Mouse (Mus musculus) lung, postnatal 25 days (tissue): Measurements from ENCODE around the gene Anxa6.

Source experiments
- DNase-seq: peaks from one replicate; pipeline ENCODE4 v3.0.0; 2022; ENCODE audit warnings: low spot score

Anxa6 gene

DNA sequence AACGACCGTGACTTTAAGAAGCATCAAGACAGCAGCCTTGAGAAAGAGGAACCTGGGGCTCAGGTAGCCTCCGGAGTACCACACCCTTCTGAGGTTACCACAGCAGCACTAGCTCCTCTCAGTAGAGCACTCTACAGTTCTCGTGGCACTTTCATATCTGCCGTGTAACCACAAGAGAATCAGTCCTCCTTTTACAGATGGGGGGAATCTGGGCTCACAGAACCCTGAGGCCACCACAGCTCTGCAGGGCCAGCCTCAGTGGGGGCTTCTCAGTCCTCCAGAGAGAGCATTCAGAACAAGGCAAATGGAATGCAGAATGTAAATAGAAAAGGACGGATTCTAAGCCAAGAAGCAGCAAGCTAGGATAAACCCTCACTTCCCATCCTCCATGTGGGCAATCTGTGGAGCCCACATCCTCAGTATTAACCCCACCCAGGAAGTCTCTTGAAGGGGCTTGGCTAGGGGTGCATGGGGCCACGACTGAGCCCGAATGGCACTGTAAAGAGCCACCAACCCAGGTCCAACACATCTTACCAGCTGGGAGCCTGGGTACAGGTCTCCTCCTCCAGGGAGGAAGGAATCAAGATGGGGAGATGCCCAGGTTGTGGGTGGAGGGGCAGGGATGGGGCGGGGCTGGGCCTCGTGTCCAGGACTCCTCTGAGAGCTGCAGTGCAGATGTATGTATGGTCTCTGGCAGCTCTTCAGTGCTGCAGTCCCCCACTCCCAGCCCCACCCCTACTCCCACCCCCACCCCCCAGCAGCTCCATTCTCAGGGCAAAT, 1.8 kb downstream of the Anxa6 start:
- DNase-seq = no peak

DNA sequence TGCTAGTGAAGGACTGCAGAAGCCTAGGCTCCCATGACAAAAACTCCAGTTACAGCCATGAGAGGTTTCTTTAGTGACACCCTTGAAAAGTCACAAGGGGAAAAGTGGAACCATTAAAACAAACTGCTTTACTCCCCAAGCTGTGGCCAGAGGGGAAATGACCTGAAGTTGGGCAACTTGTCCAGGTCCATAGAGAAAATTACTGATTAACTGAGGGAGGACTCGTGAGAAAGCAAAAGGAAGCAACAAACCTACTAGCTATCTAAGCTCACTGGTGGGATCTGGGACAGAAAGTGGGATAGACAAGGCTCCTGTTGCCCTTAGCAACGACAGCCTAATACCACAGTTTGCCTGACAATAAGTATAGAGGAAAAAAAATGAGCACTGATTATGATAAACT, 4.7 kb downstream of the Anxa6 start:
- no peak for DNase-seq

DNA sequence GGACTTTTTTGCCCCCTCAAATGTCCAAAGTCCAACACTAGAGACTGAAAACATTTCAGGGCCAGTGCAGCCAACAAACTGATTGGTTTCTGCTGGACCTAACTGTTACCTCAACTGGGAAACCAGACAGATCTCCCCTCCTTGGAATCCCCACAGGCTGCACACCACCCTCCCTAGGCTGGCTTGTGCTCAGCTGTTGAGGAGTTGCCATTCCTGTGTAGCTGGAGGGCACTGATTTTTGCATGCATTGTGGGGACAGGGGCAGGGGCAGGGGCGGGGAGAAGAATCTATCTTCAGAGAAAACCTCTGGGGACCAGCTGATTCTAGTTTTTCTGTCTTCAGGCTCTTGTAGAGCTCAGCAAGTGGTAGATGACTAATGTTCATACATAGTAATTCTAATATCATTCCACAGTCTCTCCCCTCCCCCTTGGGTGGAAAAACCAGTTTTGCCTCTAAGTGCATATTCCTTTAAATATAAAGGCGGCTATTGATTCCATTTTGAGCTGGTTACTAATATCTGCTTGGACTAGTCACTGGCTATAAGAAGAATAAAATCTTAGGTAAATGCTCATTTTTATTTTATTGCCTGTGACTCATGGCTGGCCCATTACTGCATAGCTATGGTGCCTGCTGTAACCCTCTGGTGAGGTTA, 5.9 kb downstream of the Anxa6 start:
- no peak for DNase-seq

DNA sequence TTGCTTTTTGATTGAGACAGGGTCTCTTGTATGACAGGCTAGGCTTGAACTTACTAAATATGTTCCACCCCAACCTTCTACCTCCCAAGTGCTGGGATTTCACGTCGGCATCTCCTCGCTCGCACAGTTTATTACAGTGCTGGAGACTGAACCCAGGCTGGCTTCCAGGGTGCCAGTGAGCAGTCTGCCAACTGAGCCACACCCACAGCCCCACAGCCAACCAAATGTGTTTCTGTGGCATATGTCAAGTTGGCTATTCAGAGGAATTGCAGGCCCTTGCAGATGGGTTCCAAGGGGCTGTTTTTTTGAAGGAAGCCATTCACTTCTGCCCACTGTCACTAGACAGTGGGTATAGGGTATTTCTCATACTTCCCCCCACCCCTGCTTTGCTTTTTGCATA, 7.3 kb downstream of the Anxa6 start:
- no peak for DNase-seq

DNA sequence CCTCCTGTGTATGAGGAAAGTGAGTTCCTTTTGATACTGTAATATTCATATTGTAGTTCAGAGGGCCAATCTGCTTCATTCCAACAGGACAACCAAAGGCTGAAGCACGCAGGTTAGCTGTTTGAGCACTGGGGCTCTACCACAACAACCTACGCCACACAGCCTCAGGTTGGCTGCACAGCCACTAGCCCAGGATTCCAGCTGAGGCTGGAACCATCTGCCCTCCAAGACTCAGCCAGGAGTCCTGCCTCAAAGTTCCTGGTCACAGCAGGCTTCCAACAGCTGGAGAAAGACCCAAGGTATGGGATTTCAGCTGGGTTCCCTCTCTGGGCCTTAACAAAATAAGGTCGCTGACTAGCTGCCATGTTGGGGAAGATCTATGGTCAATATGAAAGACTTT, 9.7 kb downstream of the Anxa6 start:
- DNase-seq = no peak

DNA sequence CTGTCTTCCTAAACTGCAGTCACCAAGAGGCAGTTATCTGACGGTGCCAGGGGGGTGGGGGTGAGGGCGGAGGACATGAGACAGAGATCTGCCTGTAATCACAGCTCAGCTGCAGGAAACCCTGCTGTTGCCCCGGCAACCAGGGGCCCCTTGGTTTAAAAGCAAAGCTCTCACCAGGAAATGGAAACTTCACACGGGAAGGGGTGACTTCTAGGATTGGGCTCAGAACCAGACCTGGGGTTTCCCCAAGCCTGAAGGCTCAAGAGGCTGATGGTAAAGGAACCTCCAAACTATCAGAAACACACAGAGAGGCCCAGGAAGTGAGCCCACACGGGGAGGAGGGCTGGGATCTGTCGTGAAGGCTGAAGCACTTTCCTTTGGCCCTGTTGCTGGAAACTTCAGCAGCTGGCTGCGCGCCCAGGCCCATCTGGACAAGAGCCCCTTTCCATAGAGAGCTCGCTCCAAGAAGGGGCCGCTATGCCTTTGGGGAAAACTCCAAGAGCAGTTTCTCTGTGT, 10.1 kb downstream of the Anxa6 start:
- DNase-seq = peak; percentile 90

DNA sequence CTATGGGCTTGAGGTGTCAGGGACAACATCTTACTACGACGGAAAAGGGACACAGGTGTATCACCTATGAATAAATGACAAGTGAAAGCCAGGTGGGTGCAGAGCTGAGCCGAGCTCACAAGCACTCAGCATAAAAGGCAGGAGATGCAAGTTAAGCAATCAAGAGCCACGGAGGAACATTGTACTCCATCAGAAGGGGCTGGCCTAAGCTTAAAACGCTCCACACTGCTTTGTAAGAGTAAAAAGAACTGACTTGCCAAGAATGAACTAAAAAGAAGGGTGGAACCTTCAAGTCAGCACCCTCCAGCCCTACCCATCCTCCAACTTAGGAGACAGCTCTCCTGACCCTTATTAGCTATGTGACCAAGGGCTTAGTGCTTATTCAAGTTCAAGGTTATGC, 10.7 kb downstream of the Anxa6 start:
- DNase-seq = no peak

DNA sequence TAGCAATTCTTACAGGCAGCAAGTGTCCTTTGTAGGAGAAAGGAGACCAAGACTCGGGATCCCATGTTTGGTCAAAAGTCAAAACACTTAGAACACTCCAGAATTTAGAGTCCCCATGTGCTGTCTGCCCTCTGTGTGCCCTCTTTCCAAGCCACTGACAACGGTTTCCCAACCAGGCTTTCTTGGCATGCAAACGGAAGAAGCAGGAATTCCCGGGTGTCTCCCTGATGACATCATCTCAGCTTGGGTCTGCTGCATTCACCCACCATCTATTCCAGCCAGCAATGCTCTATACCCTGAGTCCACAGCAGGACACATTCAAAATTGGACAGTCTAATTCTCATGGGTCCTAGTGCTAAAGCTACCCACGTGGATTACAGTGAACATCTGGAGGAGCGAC, 11.4 kb downstream of the Anxa6 start:
- no peak for DNase-seq

DNA sequence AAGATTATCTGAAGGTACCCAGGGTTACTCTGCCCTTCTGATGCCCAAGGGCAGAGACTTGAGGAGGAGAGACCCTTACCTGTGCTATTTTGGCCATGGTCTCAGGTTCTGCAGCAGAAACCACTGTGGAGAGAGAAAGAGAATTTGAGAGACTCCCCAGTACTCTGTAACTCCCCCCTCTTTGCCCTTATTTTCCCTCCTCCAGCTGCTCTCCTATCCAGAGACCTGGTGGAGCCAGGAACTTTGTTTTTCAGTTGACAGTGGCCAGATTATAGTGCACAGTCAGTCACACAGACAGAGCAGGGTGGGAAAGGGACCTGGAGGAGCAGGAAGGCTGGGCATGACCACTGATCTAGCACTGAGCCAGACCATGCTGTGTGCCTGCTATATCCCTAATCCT, 11.8 kb downstream of the Anxa6 start:
- no peak for DNase-seq

DNA sequence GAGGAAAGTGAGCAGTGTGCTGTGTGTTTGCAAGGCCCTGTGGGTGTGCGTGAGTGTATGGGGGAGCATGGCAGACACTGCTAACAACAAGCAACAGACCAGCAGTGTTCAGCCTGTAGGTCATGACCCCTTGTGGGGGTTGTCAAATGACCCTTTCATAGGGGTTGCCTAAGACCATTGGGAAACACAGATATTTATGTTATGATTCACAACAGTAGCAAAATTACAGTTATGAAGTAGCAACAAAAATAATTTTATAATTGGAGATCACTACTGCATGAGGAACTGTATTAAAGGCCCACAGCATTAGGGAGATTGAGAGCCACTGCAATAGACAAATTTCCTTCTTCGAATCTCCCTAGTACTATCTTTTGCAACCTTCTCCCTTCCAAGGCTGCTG, 13.5 kb downstream of the Anxa6 start:
- DNase-seq = no peak

DNA sequence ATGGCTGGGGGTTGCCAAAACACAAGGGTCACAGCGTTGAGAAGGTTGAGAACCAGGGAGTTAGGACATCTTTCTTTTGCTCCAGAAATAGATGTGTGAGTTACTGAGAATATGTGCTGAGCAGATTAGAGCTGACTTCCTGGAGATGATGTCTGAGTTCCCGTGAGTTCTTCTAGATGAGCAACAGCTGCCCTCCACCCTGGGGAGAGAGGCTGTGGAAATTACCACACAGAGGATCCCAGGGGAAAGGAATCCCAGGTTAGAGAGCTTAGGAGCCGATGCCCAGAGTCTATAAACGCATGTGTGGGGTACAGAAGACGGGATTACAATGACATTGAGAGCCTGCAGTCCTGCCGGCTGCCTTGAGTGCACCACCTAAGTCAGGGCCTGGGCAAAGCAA, 15.2 kb downstream of the Anxa6 start:
- no peak for DNase-seq

DNA sequence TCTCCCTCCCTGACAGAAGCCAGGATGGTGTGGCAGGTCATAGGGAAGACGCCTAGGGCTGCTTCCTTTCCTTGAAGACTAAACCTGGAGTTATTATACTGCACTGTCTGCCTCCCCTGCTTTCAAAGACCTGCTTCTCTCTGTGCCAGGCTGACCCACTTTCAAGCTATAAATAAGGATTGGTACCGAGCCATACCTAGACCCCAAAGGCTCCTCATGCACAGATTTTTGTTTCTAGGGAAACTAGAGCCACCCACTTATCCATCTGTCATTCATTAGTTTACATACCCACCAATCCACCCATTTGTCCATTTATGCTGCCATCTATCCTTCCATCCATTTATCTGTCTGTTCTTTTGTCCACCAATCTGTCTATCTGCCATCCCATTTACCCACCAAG, 16.0 kb downstream of the Anxa6 start:
- no peak for DNase-seq

DNA sequence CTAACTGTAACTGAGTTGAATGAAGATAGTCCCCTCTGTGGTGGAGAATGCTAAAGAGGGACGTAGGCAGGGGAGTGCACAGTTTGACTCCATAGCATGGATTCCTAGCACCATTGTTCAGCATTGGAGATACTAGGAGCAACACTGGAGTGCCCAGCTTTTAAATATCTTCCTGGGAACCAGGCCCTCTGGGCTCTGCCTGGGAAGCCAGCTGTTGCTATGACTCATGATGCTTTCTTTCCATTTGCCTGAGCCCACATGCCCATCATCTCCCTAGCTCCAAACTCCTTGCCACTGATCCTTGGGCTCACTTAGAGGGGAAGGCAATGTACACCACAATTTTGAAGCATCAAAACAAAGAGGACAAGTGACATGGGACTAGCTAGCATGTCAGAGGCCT, 16.5 kb downstream of the Anxa6 start:
- DNase-seq = no peak

DNA sequence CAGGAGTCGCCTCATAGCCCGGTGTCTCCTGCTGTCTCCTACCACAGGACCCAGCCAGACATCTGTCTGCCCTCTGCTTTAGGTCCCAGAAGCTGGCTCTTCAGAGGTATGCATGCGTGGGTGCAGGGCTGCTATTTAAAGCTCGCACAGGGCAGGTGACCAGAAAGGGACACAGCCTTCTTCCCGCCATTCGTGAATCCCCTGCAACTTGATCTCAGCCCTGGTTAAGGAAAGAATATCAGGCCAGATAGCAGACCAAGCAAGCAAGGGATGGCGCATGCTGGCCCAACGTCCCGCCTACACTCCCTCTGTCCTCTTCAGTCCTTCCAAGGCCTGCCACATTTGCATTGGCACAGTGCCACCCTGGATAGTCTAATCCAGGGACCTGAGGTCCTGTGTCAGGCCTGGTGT, 17.4 kb downstream of the Anxa6 start:
- DNase-seq = no peak

DNA sequence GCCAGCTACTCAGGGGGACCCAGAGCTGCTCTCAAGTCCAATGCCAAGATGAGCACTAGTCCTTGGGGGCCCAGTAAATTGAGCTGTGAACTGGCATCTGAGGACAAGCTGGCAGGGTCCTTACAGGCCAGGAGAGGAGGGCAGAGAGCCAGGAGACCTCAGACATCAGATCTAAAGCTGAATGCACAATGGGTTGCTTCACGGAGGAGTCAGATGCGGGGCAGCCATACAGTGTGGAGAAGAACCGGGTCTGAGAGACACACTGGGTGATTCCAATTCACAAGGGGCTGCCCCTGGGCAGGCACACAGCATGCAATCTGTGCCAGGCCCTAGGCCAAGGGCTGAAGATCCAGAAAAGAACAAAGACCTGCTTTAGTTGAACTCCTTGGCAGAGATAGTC, 18.0 kb downstream of the Anxa6 start:
- no peak for DNase-seq

DNA sequence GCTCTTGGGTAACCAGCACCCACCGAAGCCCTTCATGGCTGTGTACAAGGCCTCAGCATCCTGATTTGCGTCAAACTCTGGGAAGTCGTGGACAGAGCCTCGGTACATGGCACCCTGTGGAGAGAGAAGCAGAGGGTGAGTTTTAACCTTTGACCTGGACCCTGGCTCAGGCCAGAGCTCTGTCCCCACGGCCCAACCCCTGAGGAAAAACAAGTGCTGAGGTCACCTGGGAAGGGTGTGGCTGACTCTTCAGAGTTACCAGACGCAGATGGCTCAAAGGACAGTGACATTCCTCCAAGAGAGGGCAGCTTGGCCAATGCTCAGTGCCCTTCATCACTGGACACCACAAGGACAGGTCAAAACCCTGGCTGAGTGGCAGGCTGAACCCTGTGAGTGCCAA, 19.4 kb downstream of the Anxa6 start:
- no peak for DNase-seq

DNA sequence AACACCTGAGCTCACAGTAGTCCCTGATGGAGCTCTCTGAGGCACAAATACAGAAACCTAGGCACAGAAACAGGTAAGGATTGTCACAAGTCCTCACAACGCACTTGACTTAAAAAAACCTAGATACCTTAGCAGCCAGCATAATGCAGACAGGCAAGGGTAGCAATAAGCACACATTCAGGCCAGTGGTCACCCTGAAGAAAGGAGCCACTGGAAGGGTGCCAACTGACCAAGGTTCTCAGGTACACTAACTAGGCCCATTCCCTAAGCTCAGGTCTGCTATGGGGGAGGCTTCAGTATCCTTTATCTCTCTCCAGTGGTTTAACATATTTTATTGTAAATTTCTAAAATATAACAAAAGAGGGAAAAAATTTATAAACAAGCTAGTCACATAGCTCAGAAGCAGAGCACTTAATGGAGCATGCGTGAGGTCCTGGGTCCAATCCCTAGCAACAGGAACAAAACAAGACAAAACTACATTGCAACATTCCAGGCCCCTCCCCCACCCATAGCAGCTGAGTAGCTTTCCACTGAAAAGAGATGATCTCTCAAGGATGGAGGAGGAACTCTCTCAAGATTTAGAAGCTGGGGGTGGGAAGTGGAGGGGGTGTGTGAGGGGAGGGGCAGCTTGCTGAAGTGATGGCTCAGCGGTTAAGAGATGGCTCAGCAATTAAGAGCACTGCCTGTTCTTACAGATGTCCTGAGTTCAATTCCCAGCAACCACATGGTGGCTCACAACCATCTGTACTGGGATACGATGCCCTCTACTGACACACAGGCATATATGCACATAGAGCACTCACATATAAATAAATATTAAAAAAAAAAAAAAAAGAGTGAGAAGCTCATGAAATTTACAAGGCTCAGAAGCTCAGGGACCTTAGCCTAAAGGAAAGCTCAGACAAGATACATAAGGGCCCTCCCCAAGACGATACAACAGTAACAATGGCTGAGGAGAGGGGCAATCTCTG, 20.4 kb downstream of the Anxa6 start:
- DNase-seq = peak; percentile 78

DNA sequence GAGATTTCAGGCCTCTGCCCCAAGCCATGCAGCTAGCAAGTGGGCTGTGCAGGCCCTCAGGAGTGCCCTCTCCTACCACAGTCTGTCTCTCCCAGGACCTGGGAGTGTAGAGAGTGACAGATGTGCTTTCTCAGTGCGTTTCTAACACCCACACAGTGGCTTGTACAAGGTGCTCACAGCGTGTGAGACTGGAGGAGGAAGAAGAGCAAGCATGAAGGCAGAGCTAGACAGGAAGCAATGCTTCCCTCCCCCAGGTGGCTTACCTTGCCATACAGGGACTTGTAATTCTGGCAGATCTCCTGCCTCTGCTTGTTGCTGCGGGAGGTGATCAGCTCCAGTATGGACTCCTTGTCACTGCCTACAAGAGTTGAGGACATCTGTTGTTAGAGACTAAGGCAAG, 21.8 kb downstream of the Anxa6 start:
- no peak for DNase-seq

DNA sequence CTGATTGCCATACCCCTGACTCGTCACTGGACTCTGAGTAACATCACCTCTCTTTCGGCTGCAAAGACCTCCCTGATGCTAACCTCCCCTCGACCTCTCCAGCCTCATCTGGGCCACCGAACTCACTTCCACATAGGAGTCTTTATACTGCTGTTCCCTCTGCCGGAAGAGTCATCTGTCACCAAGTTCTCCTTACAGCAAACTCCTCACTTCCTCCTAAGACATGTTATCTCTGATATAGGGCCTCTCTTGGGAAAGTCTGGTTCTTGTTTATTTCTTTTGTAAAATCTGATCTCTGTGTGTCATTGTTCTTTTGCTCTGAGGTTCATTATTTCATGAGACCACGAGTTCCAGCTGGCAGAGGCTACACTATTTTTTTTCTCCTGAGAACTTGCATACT, 25.0 kb downstream of the Anxa6 start:
- no peak for DNase-seq

DNA sequence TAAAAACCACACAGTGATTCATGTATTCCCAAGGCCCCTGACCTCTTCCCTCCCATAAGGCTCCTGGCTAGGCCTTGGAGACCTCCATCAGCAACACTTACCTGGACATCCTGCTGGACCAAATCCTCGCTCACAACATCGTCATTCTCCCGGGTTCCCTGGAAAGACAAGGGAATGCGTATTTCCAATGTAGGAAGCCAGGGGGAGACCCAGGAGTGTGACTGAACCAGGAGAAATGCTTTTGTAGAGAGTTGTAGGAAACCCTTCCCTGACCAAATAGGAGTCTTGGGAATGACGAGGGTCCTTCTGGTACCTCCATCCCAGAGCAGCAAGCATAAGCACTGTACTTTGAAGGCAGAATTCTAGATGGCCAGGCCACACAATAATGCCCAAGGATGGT, 27.6 kb downstream of the Anxa6 start:
- no peak for DNase-seq

DNA sequence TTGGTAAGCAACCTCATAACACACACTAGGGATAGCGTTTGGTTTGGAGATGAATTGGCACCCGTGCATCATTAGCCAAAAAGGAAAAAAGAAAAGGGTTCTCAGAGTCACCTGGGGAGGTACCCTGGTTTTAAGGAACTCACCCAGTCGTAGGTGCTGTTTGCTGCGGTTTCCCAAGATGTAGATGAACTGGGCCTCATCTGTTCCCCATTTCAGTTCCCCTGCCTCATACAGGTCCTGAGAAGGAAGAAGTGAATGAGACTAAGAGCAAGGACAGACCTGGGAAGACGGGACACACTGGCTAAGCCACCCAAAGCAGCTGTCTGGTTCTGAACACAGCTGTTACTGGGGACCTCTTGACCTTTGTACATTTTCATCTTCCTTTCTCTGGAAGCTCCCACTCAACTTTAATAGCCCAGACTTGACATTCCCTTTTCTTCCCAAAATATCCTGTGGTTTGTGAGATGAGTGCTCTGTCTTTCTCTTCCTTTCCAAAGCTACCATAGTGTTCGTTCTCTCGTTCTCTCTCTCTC, 28.2 kb downstream of the Anxa6 start:
- DNase-seq = peak; percentile 57

DNA sequence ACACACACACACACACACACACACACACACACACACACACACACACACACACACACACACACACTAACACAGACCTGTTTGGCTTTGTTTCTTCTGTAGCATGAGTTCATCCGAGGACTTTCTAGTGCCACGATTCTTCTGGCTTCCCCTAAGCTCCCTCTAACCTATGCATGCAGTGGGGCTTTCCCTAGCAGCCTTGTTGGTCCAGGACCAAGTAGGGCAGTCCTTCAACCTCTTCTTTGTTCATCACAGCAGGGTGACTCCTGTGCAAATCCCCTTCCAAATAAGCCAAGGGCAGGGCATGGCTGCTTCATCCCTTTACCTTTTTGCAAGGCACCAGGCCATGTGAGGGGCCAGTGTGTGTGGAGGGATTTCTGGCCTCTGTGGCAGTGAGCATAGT, 34.5 kb downstream of the Anxa6 start:
- DNase-seq = no peak
